Mouse (Mus musculus) intestine, embryonic 16.5 days (tissue): Measurements from ENCODE around the gene Six3. TPM values are rescaled to one million over a fixed set of nuclear protein-coding genes. Genes with fewer than 3 reads are reported as not detected.

Experiments
- ATAC-seq: fragments of 200-750 bp; cut with Nextera tagmentation; 2 replicates; pipeline ENCODE4 v1.8.0; 2017; ENCODE audit warnings: moderate TSS enrichment, moderate library complexity
- H3K27ac ChIP-seq: fragments of 300-500 bp; sonication (generic); 2 replicates; pipeline ENCODE4 v1.5.1; 2014; ENCODE audit warnings: mild to moderate bottlenecking, low read length
- H3K27me3 ChIP-seq: fragments of 300-500 bp; sonication (generic); replicated peaks from 2 replicates; pipeline ENCODE4 v1.6.1; 2014; ENCODE audit warnings: low read length, control low read depth, mixed read lengths; ENCODE audit not compliant: control insufficient read depth, insufficient read depth
- H3K36me3 ChIP-seq: fragments of 300-500 bp; sonication (generic); 2 replicates; pipeline ENCODE4 v1.6.1; 2014; ENCODE audit warnings: low read length, control low read depth; ENCODE audit not compliant: control insufficient read depth, insufficient read depth
- H3K4me1 ChIP-seq: fragments of 300-500 bp; sonication (generic); 2 replicates; pipeline ENCODE4 v1.6.1; 2014; ENCODE audit warnings: low read length, control low read depth, mixed read lengths; ENCODE audit not compliant: control insufficient read depth, insufficient read depth
- H3K4me2 ChIP-seq: fragments of 300-500 bp; sonication (generic); 2 replicates; pipeline ENCODE4 v1.6.1; 2014; ENCODE audit warnings: low read depth, low read length, control low read depth
- H3K4me3 ChIP-seq: fragments of 300-500 bp; sonication (generic); 2 replicates; pipeline ENCODE4 v1.5.1; 2014; ENCODE audit warnings: mild to moderate bottlenecking, low read length
- H3K9ac ChIP-seq: fragments of 300-500 bp; sonication (generic); 2 replicates; pipeline ENCODE4 v1.6.1; 2014; ENCODE audit warnings: low read depth, low read length
- H3K9me3 ChIP-seq: fragments of 300-500 bp; sonication (generic); 2 replicates; pipeline ENCODE4 v1.6.1; 2016; ENCODE audit warnings: low read length, control low read depth; ENCODE audit not compliant: control insufficient read depth
- WGBS: fragments of 180-500 bp; shearing (Covaris S2); extraction: QIAGEN DNeasy Blood & Tissue Kit; methylation state at CpG from one replicate; pipeline ENCODE4 v1.1.7; 2014; 5-methylcytosine and 5-hydroxymethylcytosine counted together
- polyA plus RNA-seq: library from polyadenylated mRNA; unstranded; fragments of >200 nt; fragmentation: Nextera tagmentation; extraction: Ambion mirVana; gene quantifications from 2 replicates; pipeline ENCODE4 v1.2.1, GENCODE M21; 2015

Six3 gene
- polyA plus RNA-seq: not detected in 2 replicates

DNA sequence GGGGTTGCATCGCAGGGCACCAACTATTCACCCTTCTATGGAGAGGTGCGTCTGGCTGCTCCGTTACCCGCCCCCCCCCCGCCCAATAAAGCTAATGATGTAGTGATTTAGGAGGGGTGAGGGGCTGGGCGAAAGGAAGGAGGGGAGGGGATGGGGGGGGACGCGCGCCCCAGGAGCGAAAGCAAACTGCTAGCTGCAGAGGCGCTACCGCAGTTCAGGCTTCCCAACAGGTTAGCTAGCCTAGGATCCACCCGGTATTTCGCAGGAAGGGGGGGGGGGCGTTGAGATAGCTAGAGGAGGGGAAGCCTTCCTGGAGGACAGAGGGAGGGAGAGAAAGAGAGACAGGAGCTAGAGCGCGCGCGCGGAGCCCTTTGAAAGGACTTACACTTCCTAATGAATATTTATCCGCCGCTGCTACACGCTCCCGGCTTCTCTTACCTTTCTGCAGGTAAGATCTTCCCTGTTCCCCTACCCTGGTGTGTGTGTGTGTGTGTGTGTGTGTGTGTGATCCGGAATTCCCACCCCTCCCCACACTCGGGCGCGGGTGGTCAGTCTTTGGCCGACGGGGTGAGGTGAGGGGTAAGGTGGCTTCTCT lies at the start of gene Six3:
Gene Six3 (plus strand): TSS at position 343 of the 595 bp plus-strand sequence.
- no peak for ATAC-seq
- H3K4me1 ChIP-seq: no peaks in the 10 kb centered on the region
- no peaks in the 10 kb centered on the region for H3K36me3 ChIP-seq
- H3K4me3 ChIP-seq: no peak within 1 kb of the TSS
- H3K27me3 ChIP-seq: peaks cover 97% of the 10 kb centered on the region
- under 1% methylated on average over 28 of the region's 30 CpGs for WGBS
- no peak within 1 kb of the TSS for H3K4me2 ChIP-seq
- H3K27ac ChIP-seq: no peak within 1 kb of the TSS
- no peaks in the 10 kb centered on the region for H3K9me3 ChIP-seq
- H3K9ac ChIP-seq: no peak within 1 kb of the TSS

DNA sequence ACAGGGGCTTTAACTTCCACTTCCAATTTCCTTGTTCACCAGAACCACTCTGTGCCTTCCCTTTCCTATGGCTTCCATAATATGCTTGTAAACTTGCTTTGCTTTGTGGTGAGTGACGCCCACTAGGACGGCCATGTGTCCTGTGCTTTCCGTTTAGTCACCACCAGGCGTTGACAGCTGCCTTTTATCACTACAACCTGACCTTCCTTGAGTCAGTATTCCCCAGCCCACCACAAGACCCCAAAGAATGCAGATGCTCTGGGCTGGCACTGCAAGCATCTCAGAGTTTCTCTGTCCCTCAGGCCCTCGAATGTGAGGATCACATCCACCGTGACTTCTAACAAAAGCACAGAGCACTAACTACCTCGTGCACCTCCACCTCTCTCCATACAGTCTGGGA lies 49.3 kb upstream of the Six3 start:
- ATAC-seq: no peak
- no peaks in the 10 kb centered on the region for H3K4me1 ChIP-seq
- no peaks in the 10 kb centered on the region for H3K27me3 ChIP-seq
- H3K4me2 ChIP-seq: no peak overlapping the region
- no peak overlapping the region for H3K27ac ChIP-seq
- H3K9me3 ChIP-seq: no peaks in the 10 kb centered on the region
- H3K9ac ChIP-seq: no peak overlapping the region
- H3K36me3 ChIP-seq: no peaks in the 10 kb centered on the region
- 61% methylated on average over 7 of the region's 7 CpGs for WGBS
- H3K4me3 ChIP-seq: no peak overlapping the region

DNA sequence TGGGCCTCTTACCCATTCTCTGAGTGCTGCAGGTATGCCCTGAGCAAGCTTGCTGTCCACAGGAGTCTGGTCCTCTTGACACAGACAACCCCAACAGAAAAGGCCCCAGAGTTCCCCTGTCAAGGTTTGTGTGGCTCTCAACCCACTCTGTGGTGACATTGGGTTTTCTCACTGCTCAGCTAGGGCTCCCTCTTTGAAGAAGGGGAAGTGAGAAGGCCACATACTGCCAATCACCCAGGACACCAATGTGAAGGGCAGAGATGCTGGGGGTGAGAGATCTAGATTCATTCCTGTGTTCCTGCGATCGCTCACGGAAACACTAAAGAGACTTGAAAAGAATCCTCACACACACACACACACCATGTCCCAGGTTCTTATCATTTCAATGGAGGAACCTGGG lies 39.4 kb upstream of the Six3 start:
- Histone ChIP-seq H3K27ac (no peak overlapping the region), H3K9me3 (no peaks in the 10 kb centered on the region), H3K9ac (no peak overlapping the region), H3K4me3 (no peak overlapping the region), H3K36me3 (no peaks in the 10 kb centered on the region), H3K4me1 (no peaks in the 10 kb centered on the region), H3K4me2 (no peak overlapping the region), H3K27me3 (no peaks in the 10 kb centered on the region)
- WGBS: 90% methylated on average over 3 of the region's 3 CpGs
- ATAC-seq: no peak

GRCm38 (mm10) chr17:85578290-85578689 lies 35.1 kb upstream of the Six3 start:
- H3K27me3 ChIP-seq: no peaks in the 10 kb centered on the region
- no peaks in the 10 kb centered on the region for H3K36me3 ChIP-seq
- no peak overlapping the region for H3K4me3 ChIP-seq
- H3K4me1 ChIP-seq: no peaks in the 10 kb centered on the region
- no peak for ATAC-seq
- H3K27ac ChIP-seq: no peak overlapping the region
- no peak overlapping the region for H3K4me2 ChIP-seq
- no peaks in the 10 kb centered on the region for H3K9me3 ChIP-seq
- no peak overlapping the region for H3K9ac ChIP-seq
- 53% methylated on average over 5 of the region's 5 CpGs for WGBS

GRCm38 (mm10) chr17:85579350-85579749 lies 34.1 kb upstream of the Six3 start:
- no peak overlapping the region for H3K4me3 ChIP-seq
- H3K36me3 ChIP-seq: no peaks in the 10 kb centered on the region
- 81% methylated on average over 10 of the region's 10 CpGs for WGBS
- no peak overlapping the region for H3K27ac ChIP-seq
- H3K9me3 ChIP-seq: no peaks in the 10 kb centered on the region
- no peaks in the 10 kb centered on the region for H3K4me1 ChIP-seq
- H3K27me3 ChIP-seq: no peaks in the 10 kb centered on the region
- no peak overlapping the region for H3K9ac ChIP-seq
- H3K4me2 ChIP-seq: no peak overlapping the region
- ATAC-seq: no peak

DNA sequence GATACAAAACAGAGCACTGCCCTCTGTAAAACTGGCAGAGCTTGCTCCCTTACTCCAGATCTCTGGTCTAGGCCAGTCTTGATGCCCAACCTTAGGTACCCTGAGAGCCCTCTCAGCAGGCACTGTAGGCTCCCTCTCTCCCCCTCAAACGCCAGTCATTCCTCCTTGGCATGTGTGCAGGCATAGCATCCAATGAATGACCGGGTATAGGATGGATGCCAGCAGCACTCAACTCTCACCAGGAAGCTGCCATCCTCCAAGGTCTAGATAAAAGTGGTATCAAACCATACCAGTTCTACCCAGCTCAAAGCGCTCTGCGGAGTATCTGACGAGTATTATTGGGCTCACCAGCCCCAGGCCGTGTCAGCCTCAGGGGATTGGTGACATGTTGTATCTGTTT lies 33.2 kb upstream of the Six3 start:
- H3K4me1 ChIP-seq: no peaks in the 10 kb centered on the region
- no peak for ATAC-seq
- H3K36me3 ChIP-seq: no peaks in the 10 kb centered on the region
- H3K27me3 ChIP-seq: no peaks in the 10 kb centered on the region
- H3K9ac ChIP-seq: no peak overlapping the region
- H3K4me3 ChIP-seq: no peak overlapping the region
- H3K27ac ChIP-seq: no peak overlapping the region
- 90% methylated on average over 6 of the region's 6 CpGs for WGBS
- H3K4me2 ChIP-seq: no peak overlapping the region
- no peaks in the 10 kb centered on the region for H3K9me3 ChIP-seq

DNA sequence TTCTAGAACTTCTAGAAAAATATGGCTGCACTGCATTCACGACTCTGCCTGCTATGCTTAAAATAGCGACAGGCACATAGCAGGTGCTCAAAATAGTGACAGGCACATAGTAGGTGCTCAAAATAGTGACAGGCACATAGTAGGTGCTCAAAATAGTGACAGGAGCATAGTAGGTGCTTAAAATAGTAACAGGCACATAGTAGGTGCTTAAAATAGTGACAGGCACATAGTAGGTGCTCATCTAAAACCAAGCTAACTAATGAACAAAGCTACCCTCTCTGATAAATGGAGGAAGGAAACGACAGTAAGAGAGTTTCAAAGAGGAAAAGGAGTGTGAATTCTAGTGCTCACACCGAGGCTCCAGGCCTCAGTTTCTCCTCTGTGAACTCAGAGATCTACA lies 29.2 kb upstream of the Six3 start:
- Histone ChIP-seq H3K4me3 (no peak overlapping the region), H3K36me3 (no peaks in the 10 kb centered on the region), H3K4me1 (no peaks in the 10 kb centered on the region), H3K9me3 (no peaks in the 10 kb centered on the region), H3K4me2 (no peak overlapping the region), H3K27ac (no peak overlapping the region), H3K9ac (no peak overlapping the region), H3K27me3 (no peaks in the 10 kb centered on the region)
- 87% methylated on average over 4 of the region's 4 CpGs for WGBS
- no peak for ATAC-seq

- H3K4me3 ChIP-seq: no peak overlapping the region
- H3K4me2 ChIP-seq: no peak overlapping the region
- no peaks in the 10 kb centered on the region for H3K9me3 ChIP-seq
- no peak for ATAC-seq
- no peaks in the 10 kb centered on the region for H3K27me3 ChIP-seq
- H3K27ac ChIP-seq: no peak overlapping the region
- no peak overlapping the region for H3K9ac ChIP-seq
- H3K36me3 ChIP-seq: no peaks in the 10 kb centered on the region
- no peaks in the 10 kb centered on the region for H3K4me1 ChIP-seq
- 61% methylated on average over 7 of the region's 7 CpGs for WGBS
Observed at GRCm38 (mm10) chr17:85584573-85584972, 28.8 kb upstream of the Six3 start.

GRCm38 (mm10) chr17:85585779-85586178 lies 27.6 kb upstream of the Six3 start:
- ATAC-seq: no peak
- Histone ChIP-seq H3K27me3 (no peaks in the 10 kb centered on the region), H3K27ac (no peak overlapping the region), H3K4me2 (no peak overlapping the region), H3K4me3 (no peak overlapping the region), H3K36me3 (no peaks in the 10 kb centered on the region), H3K4me1 (no peaks in the 10 kb centered on the region), H3K9ac (no peak overlapping the region), H3K9me3 (no peaks in the 10 kb centered on the region)
- 82% methylated on average over 5 of the region's 5 CpGs for WGBS

DNA sequence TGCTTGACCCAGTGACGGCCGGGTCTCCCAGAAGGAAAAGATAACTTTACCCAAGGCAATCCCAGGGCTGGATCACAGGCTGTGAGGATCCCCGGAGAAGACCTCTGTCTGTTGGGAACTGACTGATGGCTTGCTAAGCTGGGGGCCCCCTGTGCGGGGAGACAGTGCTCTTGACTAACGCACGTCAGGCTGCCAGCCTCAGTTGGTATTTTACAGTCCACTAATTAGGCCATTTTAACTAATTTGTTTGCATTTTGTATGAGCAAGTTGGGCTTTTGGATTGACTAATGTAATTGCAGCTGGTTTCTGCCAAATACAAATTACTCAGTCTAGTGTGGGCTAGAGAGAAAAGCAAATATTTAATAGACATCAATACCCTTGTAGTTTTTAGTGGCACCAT lies 21.4 kb upstream of the Six3 start:
- H3K4me1 ChIP-seq: no peaks in the 10 kb centered on the region
- H3K4me2 ChIP-seq: no peak overlapping the region
- H3K27ac ChIP-seq: no peak overlapping the region
- H3K36me3 ChIP-seq: no peaks in the 10 kb centered on the region
- WGBS: 60% methylated on average over 6 of the region's 6 CpGs
- ATAC-seq: no peak
- H3K9ac ChIP-seq: no peak overlapping the region
- no peak overlapping the region for H3K4me3 ChIP-seq
- H3K9me3 ChIP-seq: no peaks in the 10 kb centered on the region; the same call in 1 of the 2 replicates
- no peaks in the 10 kb centered on the region for H3K27me3 ChIP-seq
